Mouse (Mus musculus): ENCODE data around the gene 3110009E18Rik. TPM values are rescaled to one million over a fixed set of nuclear protein-coding genes. Genes with fewer than 3 reads are reported as not detected.

Gene 3110009E18Rik
- polyA plus RNA-seq, 1 experiment from 2014 or later: 18.1 TPM

GRCm38 (mm10) chr1:120099483-120099882 is 21.5 kb upstream of the 3110009E18Rik start:
- H3K4me1 ChIP-seq (replicated peaks; ENCODE audit: control insufficient read depth, insufficient read depth, low read length): no peaks in the 10 kb centered on the region
- no peaks in the 10 kb centered on the region for H3K36me3 ChIP-seq (ENCODE audit: control insufficient read depth, insufficient read depth, low read length)
- 50% methylated on average over 6 of the region's 6 CpGs for WGBS
- H3K27ac ChIP-seq (ENCODE audit: low read length): no peak overlapping the region
- peaks cover 9% of the 10 kb centered on the region for H3K27me3 ChIP-seq (ENCODE audit: control insufficient read depth, insufficient read depth, low read depth, low read length)
- H3K4me3 ChIP-seq (ENCODE audit: low read length): no peak overlapping the region
- ATAC-seq (ENCODE audit: low read depth): peak; percentile 63; the same call in 1 of the 2 replicates
- no peak overlapping the region for H3K9ac ChIP-seq (ENCODE audit: low read length)
- H3K9me3 ChIP-seq (ENCODE audit: control insufficient read depth, low read length): no peaks in the 10 kb centered on the region
- H3K4me2 ChIP-seq (ENCODE audit: low read depth, low read length): no peak overlapping the region

- Histone ChIP-seq H3K9me3 (ENCODE audit: control insufficient read depth, low read length) (no peaks in the 10 kb centered on the region), H3K36me3 (ENCODE audit: control insufficient read depth, insufficient read depth, low read length) (no peaks in the 10 kb centered on the region), H3K27ac (ENCODE audit: low read length) (no peak overlapping the region), H3K4me1 (replicated peaks; ENCODE audit: control insufficient read depth, insufficient read depth, low read length) (no peaks in the 10 kb centered on the region; the same call in 1 of the 2 replicates), H3K27me3 (ENCODE audit: control insufficient read depth, insufficient read depth, low read depth, low read length) (peaks cover 9% of the 10 kb centered on the region), H3K4me2 (ENCODE audit: low read depth, low read length) (no peak overlapping the region), H3K4me3 (ENCODE audit: low read length) (no peak overlapping the region), H3K9ac (ENCODE audit: low read length) (no peak overlapping the region)
- ATAC-seq (ENCODE audit: low read depth): no peak
- 74% methylated on average over 8 of the region's 8 CpGs for WGBS
Measured at GRCm38 (mm10) chr1:120100456-120101226, 20.3 kb upstream of the 3110009E18Rik start.

GRCm38 (mm10) chr1:120101227-120101609 is 19.8 kb upstream of the 3110009E18Rik start:
- Histone ChIP-seq H3K4me2 (ENCODE audit: low read depth, low read length) (no peak overlapping the region), H3K9me3 (ENCODE audit: control insufficient read depth, low read length) (no peaks in the 10 kb centered on the region), H3K27ac (ENCODE audit: low read length) (no peak overlapping the region), H3K9ac (ENCODE audit: low read length) (no peak overlapping the region), H3K4me1 (replicated peaks; ENCODE audit: control insufficient read depth, insufficient read depth, low read length) (peaks cover 2% of the 10 kb centered on the region; the same call in 1 of the 2 replicates), H3K36me3 (ENCODE audit: control insufficient read depth, insufficient read depth, low read length) (no peaks in the 10 kb centered on the region), H3K4me3 (ENCODE audit: low read length) (no peak overlapping the region), H3K27me3 (ENCODE audit: control insufficient read depth, insufficient read depth, low read depth, low read length) (peaks cover 9% of the 10 kb centered on the region)
- ATAC-seq (ENCODE audit: low read depth): no peak
- WGBS: 79% methylated on average over 3 of the region's 3 CpGs

- no peak overlapping the region for H3K4me2 ChIP-seq (ENCODE audit: low read depth, low read length)
- peak; percentile 97 for ATAC-seq (ENCODE audit: low read depth)
- no peak overlapping the region for H3K27ac ChIP-seq (ENCODE audit: low read length)
- H3K27me3 ChIP-seq (ENCODE audit: control insufficient read depth, insufficient read depth, low read depth, low read length): peaks cover 9% of the 10 kb centered on the region
- H3K4me1 ChIP-seq (replicated peaks; ENCODE audit: control insufficient read depth, insufficient read depth, low read length): peaks cover 2% of the 10 kb centered on the region; the same call in 1 of the 2 replicates
- no peaks in the 10 kb centered on the region for H3K9me3 ChIP-seq (ENCODE audit: control insufficient read depth, low read length)
- no peak overlapping the region for H3K9ac ChIP-seq (ENCODE audit: low read length)
- H3K4me3 ChIP-seq (ENCODE audit: low read length): no peak overlapping the region
- H3K36me3 ChIP-seq (ENCODE audit: control insufficient read depth, insufficient read depth, low read length): no peaks in the 10 kb centered on the region
- 30% methylated on average over 5 of the region's 5 CpGs for WGBS
Measured at GRCm38 (mm10) chr1:120105556-120105959, 15.4 kb upstream of the 3110009E18Rik start.

GRCm38 (mm10) chr1:120109741-120110432 is 11.1 kb upstream of the 3110009E18Rik start:
- Histone ChIP-seq H3K27me3 (ENCODE audit: control insufficient read depth, insufficient read depth, low read depth, low read length) (no peaks in the 10 kb centered on the region; the same call in 1 of the 2 replicates), H3K4me1 (replicated peaks; ENCODE audit: control insufficient read depth, insufficient read depth, low read length) (peaks cover 2% of the 10 kb centered on the region; the same call in 1 of the 2 replicates), H3K9me3 (ENCODE audit: control insufficient read depth, low read length) (peaks cover 3% of the 10 kb centered on the region), H3K4me3 (ENCODE audit: low read length) (no peak overlapping the region), H3K9ac (ENCODE audit: low read length) (no peak overlapping the region), H3K4me2 (ENCODE audit: low read depth, low read length) (no peak overlapping the region), H3K27ac (ENCODE audit: low read length) (no peak overlapping the region), H3K36me3 (ENCODE audit: control insufficient read depth, insufficient read depth, low read length) (peaks cover 23% of the 10 kb centered on the region)
- ATAC-seq (ENCODE audit: low read depth): no peak
- WGBS: 86% methylated on average over 19 of the region's 19 CpGs

DNA sequence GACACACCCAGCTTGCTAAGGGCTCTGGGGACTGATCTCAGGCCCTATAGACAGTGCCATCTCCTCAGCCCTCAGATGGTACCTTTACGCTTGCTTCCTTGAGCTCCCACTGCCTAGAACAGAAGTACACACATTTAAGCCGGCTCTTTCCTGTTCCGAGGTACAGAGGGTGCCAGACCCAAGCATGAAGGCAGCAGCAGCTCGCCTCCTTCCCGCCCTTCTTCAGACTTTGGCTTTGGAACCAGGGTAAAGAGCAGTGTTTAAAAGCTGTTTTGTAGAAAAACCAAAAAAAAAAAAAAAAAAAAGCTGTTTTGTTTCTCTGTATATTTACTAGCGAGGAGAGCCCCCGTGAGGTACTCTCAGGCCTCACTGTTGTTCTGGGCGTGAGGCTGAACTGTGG is 9.2 kb upstream of the 3110009E18Rik start:
- H3K4me1 ChIP-seq (replicated peaks; ENCODE audit: control insufficient read depth, insufficient read depth, low read length): no peaks in the 10 kb centered on the region
- WGBS: 91% methylated on average over 8 of the region's 8 CpGs
- H3K27ac ChIP-seq (ENCODE audit: low read length): no peak overlapping the region
- no peak overlapping the region for H3K4me2 ChIP-seq (ENCODE audit: low read depth, low read length)
- H3K9ac ChIP-seq (ENCODE audit: low read length): no peak overlapping the region
- no peaks in the 10 kb centered on the region; the same call in 1 of the 2 replicates for H3K27me3 ChIP-seq (ENCODE audit: control insufficient read depth, insufficient read depth, low read depth, low read length)
- peaks cover 3% of the 10 kb centered on the region for H3K9me3 ChIP-seq (ENCODE audit: control insufficient read depth, low read length)
- no peak for ATAC-seq (ENCODE audit: low read depth)
- peaks cover 35% of the 10 kb centered on the region for H3K36me3 ChIP-seq (ENCODE audit: control insufficient read depth, insufficient read depth, low read length)
- H3K4me3 ChIP-seq (ENCODE audit: low read length): no peak overlapping the region

DNA sequence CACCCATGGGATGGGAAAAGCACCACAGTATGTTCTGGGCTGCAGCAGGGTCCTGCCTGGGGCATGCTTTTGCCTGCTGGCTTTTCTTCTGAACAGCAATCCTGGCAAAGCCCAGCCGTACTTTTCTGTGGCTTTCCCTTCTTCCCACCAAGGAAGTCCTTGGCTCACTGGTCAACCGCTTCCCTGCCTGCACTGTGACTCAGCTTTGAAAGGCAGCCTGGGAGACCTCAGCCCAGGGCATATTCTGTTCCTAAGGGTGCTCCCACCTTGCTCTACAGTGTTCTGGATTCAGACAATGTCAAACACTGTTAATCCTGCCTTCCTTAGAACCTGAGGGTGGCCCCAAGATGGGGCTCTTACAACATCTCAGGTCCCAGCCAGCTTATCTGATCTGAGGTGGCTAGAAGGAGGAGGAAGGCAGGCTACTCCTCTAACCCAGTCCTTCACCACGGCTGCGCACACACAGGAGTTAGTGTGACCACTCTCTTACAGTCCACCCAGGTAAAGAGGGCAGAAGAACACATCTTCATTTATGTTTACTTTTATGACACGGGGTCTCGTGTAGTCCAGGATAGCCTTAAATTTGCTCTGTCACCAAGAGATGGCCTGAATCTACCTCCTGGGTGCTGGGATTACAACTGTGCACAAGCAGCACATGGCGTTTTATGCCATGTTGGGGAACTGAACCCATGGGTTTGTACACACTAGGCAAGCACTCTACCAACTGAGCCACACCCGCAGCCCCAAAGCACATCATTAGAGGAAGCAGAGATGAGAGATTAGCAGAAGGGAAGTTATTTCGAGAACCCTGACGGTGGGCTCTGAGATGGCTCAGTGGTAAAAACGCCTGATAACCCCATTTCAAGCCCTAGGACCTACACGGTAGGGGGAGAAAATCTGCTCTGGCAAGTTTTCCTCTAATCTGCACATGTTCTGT is 8.5 kb upstream of the 3110009E18Rik start:
- H3K4me3 ChIP-seq (ENCODE audit: low read length): no peak overlapping the region
- no peaks in the 10 kb centered on the region for H3K4me1 ChIP-seq (replicated peaks; ENCODE audit: control insufficient read depth, insufficient read depth, low read length)
- 81% methylated on average over 12 of the region's 12 CpGs for WGBS
- H3K4me2 ChIP-seq (ENCODE audit: low read depth, low read length): no peak overlapping the region
- no peak overlapping the region for H3K9ac ChIP-seq (ENCODE audit: low read length)
- no peak for ATAC-seq (ENCODE audit: low read depth)
- H3K36me3 ChIP-seq (ENCODE audit: control insufficient read depth, insufficient read depth, low read length): peaks cover 35% of the 10 kb centered on the region
- no peaks in the 10 kb centered on the region; the same call in 1 of the 2 replicates for H3K27me3 ChIP-seq (ENCODE audit: control insufficient read depth, insufficient read depth, low read depth, low read length)
- no peak overlapping the region for H3K27ac ChIP-seq (ENCODE audit: low read length)
- peaks cover 3% of the 10 kb centered on the region for H3K9me3 ChIP-seq (ENCODE audit: control insufficient read depth, low read length)

- peaks cover 37% of the 10 kb centered on the region for H3K36me3 ChIP-seq (ENCODE audit: control insufficient read depth, insufficient read depth, low read length)
- H3K4me1 ChIP-seq (replicated peaks; ENCODE audit: control insufficient read depth, insufficient read depth, low read length): peaks cover 15% of the 10 kb centered on the region
- H3K4me3 ChIP-seq (ENCODE audit: low read length): no peak overlapping the region
- H3K9ac ChIP-seq (ENCODE audit: low read length): no peak overlapping the region
- WGBS: 86% methylated on average over 9 of the region's 9 CpGs
- no peak overlapping the region for H3K4me2 ChIP-seq (ENCODE audit: low read depth, low read length)
- no peak for ATAC-seq (ENCODE audit: low read depth)
- H3K27ac ChIP-seq (ENCODE audit: low read length): no peak overlapping the region
- no peaks in the 10 kb centered on the region for H3K27me3 ChIP-seq (ENCODE audit: control insufficient read depth, insufficient read depth, low read depth, low read length)
- peaks cover 3% of the 10 kb centered on the region for H3K9me3 ChIP-seq (ENCODE audit: control insufficient read depth, low read length)
Measured at GRCm38 (mm10) chr1:120115671-120116081, 5.3 kb upstream of the 3110009E18Rik start.

Data from lung, embryonic 16.5 days (tissue).